Mouse (Mus musculus): ENCODE results near the gene Shisa4. TPM values are rescaled to one million over a fixed set of nuclear protein-coding genes. Genes with fewer than 3 reads are reported as not detected.

The Shisa4 gene
- polyA plus RNA-seq (2015; fragmentation: Nextera tagmentation; extraction: Ambion mirVana): 23.2 and 25.0 TPM in 2 replicates

GRCm38 (mm10) chr1:135374868-135375581, at the start of gene Shisa4:
Gene Shisa4, minus strand, starts transcription at chr1:135375237.
- TF ChIP-seq EP300 (optimal IDR thresholded peaks at IDR 0.05) (no peak), CTCF (IDR thresholded peaks at IDR 0.05; ENCODE audit: low read depth) (peak; percentile 45)
- peak; percentile 87 for ATAC-seq (ENCODE audit: low FRiP score, low TSS enrichment)
- Histone ChIP-seq H3K9ac (ENCODE audit: low read length) (peak within 1 kb of the TSS; percentile 75), H3K36me3 (ENCODE audit: control insufficient read depth, insufficient read depth, low read length) (no peaks in the 10 kb centered on the region), H3K27me3 (ENCODE audit: control insufficient read depth, insufficient read depth, low read length) (no peaks in the 10 kb centered on the region), H3K4me2 (replicated peaks; ENCODE audit: low read depth) (peak within 1 kb of the TSS; percentile 94), H3K27ac (replicated peaks) (peak within 1 kb of the TSS; percentile 85), H3K4me3 (ENCODE audit: low read depth, low read length) (peak within 1 kb of the TSS; percentile 56), H3K9me3 (ENCODE audit: control insufficient read depth, low read length) (no peaks in the 10 kb centered on the region), H3K4me1 (replicated peaks; ENCODE audit: control insufficient read depth, insufficient read depth) (peaks cover 2% of the 10 kb centered on the region; the same call in 1 of the 2 replicates)
- peak; percentile 78 for DNase-seq (ENCODE audit: low spot score)
- WGBS: 4% methylated on average over 25 of the region's 38 CpGs

DNA sequence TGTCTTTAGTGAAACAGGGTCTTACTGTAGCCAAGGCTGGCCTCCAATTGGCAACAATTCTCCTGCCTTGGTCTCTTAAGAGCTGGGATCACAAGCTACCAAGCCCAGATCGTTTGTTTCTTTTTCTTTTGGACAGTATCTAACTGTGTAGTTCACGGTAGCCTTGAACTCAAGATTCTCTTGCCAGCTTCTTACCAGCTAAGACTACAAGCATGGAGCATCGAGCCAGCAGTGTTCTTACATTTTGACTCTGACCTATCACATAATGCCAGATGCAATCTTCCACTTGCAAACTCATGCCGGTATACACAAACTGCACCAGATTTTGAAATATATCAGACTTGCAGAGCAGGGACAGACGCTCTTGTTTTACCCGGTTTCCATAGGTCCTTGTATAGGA, 47.7 kb upstream of the Shisa4 start:
- TF ChIP-seq CTCF (IDR thresholded peaks at IDR 0.05; ENCODE audit: low read depth) (no peak), EP300 (optimal IDR thresholded peaks at IDR 0.05) (no peak)
- Histone ChIP-seq H3K27ac (replicated peaks) (no peak overlapping the region), H3K4me1 (replicated peaks; ENCODE audit: control insufficient read depth, insufficient read depth) (no peaks in the 10 kb centered on the region; the same call in 1 of the 2 replicates), H3K4me2 (replicated peaks; ENCODE audit: low read depth) (no peak overlapping the region), H3K4me3 (ENCODE audit: low read depth, low read length) (no peak overlapping the region), H3K9me3 (ENCODE audit: control insufficient read depth, low read length) (no peaks in the 10 kb centered on the region), H3K27me3 (ENCODE audit: control insufficient read depth, insufficient read depth, low read length) (no peaks in the 10 kb centered on the region), H3K36me3 (ENCODE audit: control insufficient read depth, insufficient read depth, low read length) (peaks cover 8% of the 10 kb centered on the region), H3K9ac (ENCODE audit: low read length) (no peak overlapping the region)
- DNase-seq (ENCODE audit: low spot score): no peak
- WGBS: 85% methylated on average over 6 of the region's 6 CpGs
- no peak for ATAC-seq (ENCODE audit: low FRiP score, low TSS enrichment)

DNA sequence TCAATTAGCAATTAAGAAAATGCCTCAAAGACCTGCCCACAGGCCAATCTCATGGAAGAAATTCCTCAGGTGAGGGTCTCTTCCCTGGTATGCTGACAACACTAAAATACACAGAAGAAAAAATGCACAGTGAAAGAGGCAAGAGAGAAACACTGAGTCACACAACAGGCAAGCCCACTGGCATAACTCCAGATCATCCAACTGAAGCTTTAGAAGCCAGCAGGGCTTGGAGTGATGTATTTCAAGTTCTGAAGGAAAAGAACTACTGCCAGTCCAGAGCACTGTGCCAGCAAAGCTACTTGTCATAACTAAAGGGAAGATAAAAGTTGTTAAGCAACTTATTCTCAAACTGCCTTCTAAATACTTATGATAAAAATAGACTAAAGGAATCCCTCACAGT, 39.0 kb upstream of the Shisa4 start:
- DNase-seq (ENCODE audit: low spot score) (no peak), ATAC-seq (ENCODE audit: low FRiP score, low TSS enrichment) (no peak)
- Histone ChIP-seq H3K4me1 (replicated peaks; ENCODE audit: control insufficient read depth, insufficient read depth) (no peaks in the 10 kb centered on the region), H3K36me3 (ENCODE audit: control insufficient read depth, insufficient read depth, low read length) (peaks cover 19% of the 10 kb centered on the region), H3K9me3 (ENCODE audit: control insufficient read depth, low read length) (no peaks in the 10 kb centered on the region), H3K9ac (ENCODE audit: low read length) (no peak overlapping the region), H3K27ac (replicated peaks) (no peak overlapping the region), H3K4me3 (ENCODE audit: low read depth, low read length) (no peak overlapping the region), H3K4me2 (replicated peaks; ENCODE audit: low read depth) (no peak overlapping the region), H3K27me3 (ENCODE audit: control insufficient read depth, insufficient read depth, low read length) (no peaks in the 10 kb centered on the region)
- TF ChIP-seq CTCF (IDR thresholded peaks at IDR 0.05; ENCODE audit: low read depth) (no peak), EP300 (optimal IDR thresholded peaks at IDR 0.05) (no peak)

- Histone ChIP-seq H3K9ac (ENCODE audit: low read length) (no peak overlapping the region), H3K4me1 (replicated peaks; ENCODE audit: control insufficient read depth, insufficient read depth) (no peaks in the 10 kb centered on the region), H3K27me3 (ENCODE audit: control insufficient read depth, insufficient read depth, low read length) (no peaks in the 10 kb centered on the region), H3K4me2 (replicated peaks; ENCODE audit: low read depth) (no peak overlapping the region), H3K36me3 (ENCODE audit: control insufficient read depth, insufficient read depth, low read length) (peaks cover 19% of the 10 kb centered on the region), H3K4me3 (ENCODE audit: low read depth, low read length) (no peak overlapping the region), H3K27ac (replicated peaks) (no peak overlapping the region), H3K9me3 (ENCODE audit: control insufficient read depth, low read length) (no peaks in the 10 kb centered on the region)
- WGBS: 73% methylated on average over 4 of the region's 4 CpGs
- DNase-seq (ENCODE audit: low spot score): no peak
- ATAC-seq (ENCODE audit: low FRiP score, low TSS enrichment): no peak
- TF ChIP-seq CTCF (IDR thresholded peaks at IDR 0.05; ENCODE audit: low read depth) (no peak), EP300 (optimal IDR thresholded peaks at IDR 0.05) (no peak)
These were observed 37.1 kb upstream of the Shisa4 start for GRCm38 (mm10) chr1:135412130-135412529.

DNA sequence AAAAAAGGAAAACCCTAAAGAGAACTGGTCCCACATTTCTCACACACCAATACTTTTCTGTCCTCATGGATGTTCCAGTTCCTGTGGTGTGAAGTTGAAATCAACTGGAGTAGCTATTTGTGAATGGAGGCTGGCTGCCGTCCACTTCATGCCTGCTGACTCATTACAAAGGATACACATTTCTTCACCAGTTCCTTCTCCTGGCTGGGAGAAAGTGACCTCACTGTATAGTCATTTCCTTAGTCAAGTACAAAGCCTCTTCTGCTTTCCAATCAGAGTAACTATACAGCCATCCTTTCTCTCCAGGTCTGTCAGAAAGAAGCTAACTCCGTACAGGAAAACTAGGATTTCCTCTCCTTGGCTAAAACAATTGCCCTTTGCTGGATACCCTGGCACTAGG, 35.9 kb upstream of the Shisa4 start:
- peak; percentile 28 for DNase-seq (ENCODE audit: low spot score)

GRCm38 (mm10) chr1:135408973-135409372, 33.9 kb upstream of the Shisa4 start:
- no peak overlapping the region for H3K27ac ChIP-seq (replicated peaks)
- no peak for DNase-seq (ENCODE audit: low spot score)
- 97% methylated on average over 4 of the region's 4 CpGs for WGBS
- no peak for ATAC-seq (ENCODE audit: low FRiP score, low TSS enrichment)
- TF ChIP-seq CTCF (IDR thresholded peaks at IDR 0.05; ENCODE audit: low read depth) (no peak), EP300 (optimal IDR thresholded peaks at IDR 0.05) (no peak)
- no peaks in the 10 kb centered on the region for H3K27me3 ChIP-seq (ENCODE audit: control insufficient read depth, insufficient read depth, low read length)
- H3K9me3 ChIP-seq (ENCODE audit: control insufficient read depth, low read length): no peaks in the 10 kb centered on the region
- no peak overlapping the region for H3K4me2 ChIP-seq (replicated peaks; ENCODE audit: low read depth)
- H3K36me3 ChIP-seq (ENCODE audit: control insufficient read depth, insufficient read depth, low read length): peaks cover 16% of the 10 kb centered on the region
- no peak overlapping the region for H3K4me3 ChIP-seq (ENCODE audit: low read depth, low read length)
- H3K4me1 ChIP-seq (replicated peaks; ENCODE audit: control insufficient read depth, insufficient read depth): no peaks in the 10 kb centered on the region
- no peak overlapping the region for H3K9ac ChIP-seq (ENCODE audit: low read length)

More for the DNA sequence above, 35.9 kb upstream of the Shisa4 start:
- Histone ChIP-seq H3K4me2 (replicated peaks; ENCODE audit: low read depth) (no peak overlapping the region), H3K36me3 (ENCODE audit: control insufficient read depth, insufficient read depth, low read length) (peaks cover 13% of the 10 kb centered on the region), H3K9me3 (ENCODE audit: control insufficient read depth, low read length) (no peaks in the 10 kb centered on the region), H3K27me3 (ENCODE audit: control insufficient read depth, insufficient read depth, low read length) (no peaks in the 10 kb centered on the region), H3K4me3 (ENCODE audit: low read depth, low read length) (no peak overlapping the region), H3K4me1 (replicated peaks; ENCODE audit: control insufficient read depth, insufficient read depth) (no peaks in the 10 kb centered on the region), H3K27ac (replicated peaks) (0 out of 2 replicates have a peak overlapping the region, but pooled peaks have one; percentile 49), H3K9ac (ENCODE audit: low read length) (no peak overlapping the region)
- 42% methylated on average over 2 of the region's 2 CpGs for WGBS
- peak; percentile 88 for ATAC-seq (ENCODE audit: low FRiP score, low TSS enrichment)
- no peak for TF ChIP-seq EP300 (optimal IDR thresholded peaks at IDR 0.05)
- TF ChIP-seq CTCF (IDR thresholded peaks at IDR 0.05; ENCODE audit: low read depth): no peak

Data from stomach, postnatal 0 days (tissue).